Mouse (Mus musculus): Measurements from ENCODE around the gene Ttc28.

The Ttc28 gene

GRCm38 (mm10) chr5:111133754-111134153 lies 254.2 kb downstream of the Ttc28 start:
- no peak for DNase-seq (ENCODE audit: low spot score)

GRCm38 (mm10) chr5:111137283-111137682 lies 257.7 kb downstream of the Ttc28 start:
- no peak for DNase-seq (ENCODE audit: low spot score)

GRCm38 (mm10) chr5:111137742-111138141 lies 258.1 kb downstream of the Ttc28 start:
- no peak for DNase-seq (ENCODE audit: low spot score)

- DNase-seq (ENCODE audit: low spot score): no peak
Measured at GRCm38 (mm10) chr5:111138239-111138833, 258.7 kb downstream of the Ttc28 start.

DNA sequence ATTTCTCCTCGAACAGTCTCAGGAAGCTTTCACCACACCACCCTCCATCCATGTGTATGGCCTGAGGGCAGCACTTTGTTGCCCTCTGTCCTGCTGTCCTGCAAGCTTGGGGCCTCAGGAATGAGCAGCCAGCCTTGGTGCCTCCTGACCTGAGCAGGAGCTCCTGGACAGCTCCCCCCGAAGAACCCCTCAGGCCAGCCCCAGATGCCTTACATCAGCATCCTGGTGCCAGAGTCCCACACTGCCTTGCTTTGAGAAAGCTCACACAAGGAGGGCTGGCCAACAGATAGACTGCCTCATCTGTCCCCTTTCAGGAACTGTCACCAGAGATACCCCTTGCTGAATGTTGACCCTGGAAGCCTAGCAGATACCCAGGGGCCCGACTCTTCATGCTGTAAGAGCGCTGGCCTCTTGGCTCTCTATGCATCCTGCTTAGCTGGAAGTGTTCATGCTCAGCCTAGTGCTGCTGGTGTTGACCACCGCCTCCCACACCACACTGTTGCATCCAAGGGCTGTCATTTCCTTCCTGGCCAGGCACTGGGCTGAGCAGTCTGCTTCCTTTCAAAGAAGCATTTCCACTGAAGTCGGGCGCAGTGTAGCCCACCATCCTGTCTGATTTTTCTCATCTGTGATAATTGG lies 259.4 kb downstream of the Ttc28 start:
- peak; percentile 56 for DNase-seq (ENCODE audit: low spot score)

DNA sequence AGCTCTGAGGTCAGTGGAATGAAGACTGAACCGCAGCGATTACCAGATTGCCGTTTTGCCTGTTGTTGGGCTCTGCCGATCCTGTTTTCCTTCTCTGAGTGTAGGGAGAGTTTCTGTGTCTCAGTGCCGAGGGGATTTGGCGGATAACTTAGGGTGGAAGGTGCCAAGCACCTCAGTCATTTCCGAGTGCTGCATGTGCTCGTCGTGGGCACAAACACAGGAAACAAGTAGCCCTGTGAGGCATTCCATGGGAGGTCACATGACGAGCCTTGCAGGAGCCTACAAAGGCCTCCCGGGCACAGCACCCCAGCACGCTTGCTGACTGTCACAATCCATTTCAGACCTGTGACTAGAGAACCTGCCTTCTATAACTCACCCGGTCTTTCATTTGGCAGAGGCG lies 260.0 kb downstream of the Ttc28 start:
- peak; percentile 72 for DNase-seq (ENCODE audit: low spot score)

DNA sequence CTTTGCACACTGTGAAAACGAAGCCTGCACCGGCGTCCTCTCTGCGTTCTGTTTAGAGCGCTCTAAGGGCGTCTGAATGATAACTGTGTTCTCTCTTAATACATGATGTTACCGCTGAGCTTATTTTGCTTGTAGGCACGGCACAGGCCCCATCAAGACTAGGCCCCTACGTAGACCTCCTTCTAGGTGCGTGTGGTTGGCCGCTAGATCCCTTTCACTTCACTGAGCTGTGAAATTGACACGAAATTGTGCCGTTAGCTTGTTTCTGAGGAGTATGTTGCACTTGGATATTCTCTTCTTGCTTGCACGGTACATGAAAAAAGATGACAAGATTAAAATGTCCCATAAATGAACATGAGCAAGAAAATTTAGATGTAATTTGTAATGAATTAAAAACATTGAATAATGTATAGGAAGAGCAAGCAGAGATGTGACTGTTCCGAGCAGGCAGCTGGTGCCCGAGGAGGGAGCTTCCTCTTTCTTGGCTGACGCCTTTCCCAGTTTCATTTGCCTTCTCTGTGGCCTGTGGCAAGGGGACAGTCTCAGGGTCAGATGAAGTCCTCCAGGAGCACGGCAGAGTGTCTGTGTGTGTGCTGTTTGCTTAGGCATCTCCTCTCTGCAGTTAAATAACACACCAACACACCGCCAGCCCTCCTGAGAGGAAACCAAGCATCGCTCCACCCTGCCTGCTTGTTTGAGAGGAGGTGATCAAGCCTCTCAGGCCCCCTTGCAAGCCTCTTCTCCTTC lies 261.7 kb downstream of the Ttc28 start:
- DNase-seq (ENCODE audit: low spot score): no peak

DNA sequence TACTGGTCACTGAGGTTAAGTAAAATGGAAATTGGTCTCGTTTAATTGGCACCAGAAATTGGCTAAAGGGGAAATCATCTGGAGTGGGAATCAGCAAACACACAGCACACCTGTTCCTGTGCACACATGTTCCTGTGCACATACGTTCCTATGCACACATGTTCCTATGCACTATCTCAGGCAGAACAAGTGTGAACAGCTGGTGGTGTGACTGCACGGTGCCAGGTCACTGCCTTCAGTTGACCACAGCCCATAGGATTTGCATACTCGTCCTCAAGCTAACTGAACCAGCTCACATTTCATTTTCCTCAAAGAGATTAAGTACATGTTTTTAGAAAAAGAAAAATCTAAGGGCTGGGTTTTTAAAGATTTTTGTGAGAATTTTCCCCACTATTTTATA lies 263.2 kb downstream of the Ttc28 start:
- no peak for DNase-seq (ENCODE audit: low spot score)

DNA sequence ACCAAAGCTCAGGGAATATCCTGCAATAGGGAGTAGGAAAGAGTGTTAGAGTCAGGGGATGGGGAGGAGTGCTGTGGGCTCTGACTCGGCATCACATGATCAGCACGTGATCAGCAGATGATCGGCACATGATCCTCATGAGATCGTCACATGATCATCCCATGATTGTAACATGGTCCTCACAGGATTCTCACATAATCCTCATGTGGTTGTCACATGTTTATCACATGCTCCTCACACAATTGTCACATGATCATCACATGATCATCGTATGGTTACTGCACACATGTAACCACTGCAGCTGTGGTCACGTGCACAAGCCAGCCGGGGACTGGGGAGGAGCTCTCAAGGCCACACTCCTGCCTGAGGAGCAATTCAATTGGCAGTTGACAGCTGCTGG lies 264.8 kb downstream of the Ttc28 start:
- DNase-seq (ENCODE audit: low spot score): no peak

DNA sequence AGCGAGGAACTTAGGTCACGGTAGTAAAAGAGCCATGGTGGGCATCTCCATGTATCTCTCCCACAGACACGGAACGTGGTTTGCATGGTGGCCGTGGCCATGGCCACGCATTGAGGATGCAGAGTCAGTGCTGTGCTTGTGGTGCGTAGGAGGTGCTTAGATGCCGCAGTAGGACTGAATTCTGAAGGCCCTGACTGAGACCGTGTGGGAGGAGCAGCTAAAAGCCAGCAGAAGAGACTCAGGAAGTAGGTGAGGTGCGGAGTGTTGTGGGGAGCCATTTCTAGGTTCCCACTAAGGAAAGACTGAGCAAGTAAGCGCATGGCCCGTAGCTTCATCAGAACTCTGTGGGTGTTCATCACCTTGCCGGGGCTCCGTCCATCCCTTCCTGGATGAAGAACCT lies 271.0 kb downstream of the Ttc28 start:
- DNase-seq (ENCODE audit: low spot score): no peak

- no peak for DNase-seq (ENCODE audit: low spot score)
Measured at GRCm38 (mm10) chr5:111151882-111152759, 272.5 kb downstream of the Ttc28 start.

DNA sequence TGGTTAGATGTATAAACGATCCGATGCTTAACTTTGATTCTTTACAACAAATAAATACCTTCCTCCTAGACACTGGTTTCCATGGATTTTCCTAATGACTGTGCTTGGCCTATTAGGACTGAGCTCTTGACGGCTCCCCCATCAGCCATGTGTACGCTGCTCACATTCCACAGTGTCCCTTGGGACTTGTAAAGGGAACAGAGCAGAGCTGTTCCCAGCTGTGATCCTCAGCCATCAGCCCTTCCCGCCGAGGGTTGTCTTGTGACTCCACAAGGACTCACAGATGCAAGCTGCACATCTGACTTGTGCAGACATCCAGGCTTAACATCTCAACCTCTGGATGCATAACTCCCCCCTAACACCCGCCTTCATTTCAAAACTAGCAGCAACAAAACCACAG lies 275.0 kb downstream of the Ttc28 start:
- peak; percentile 29 for DNase-seq (ENCODE audit: low spot score)

DNA sequence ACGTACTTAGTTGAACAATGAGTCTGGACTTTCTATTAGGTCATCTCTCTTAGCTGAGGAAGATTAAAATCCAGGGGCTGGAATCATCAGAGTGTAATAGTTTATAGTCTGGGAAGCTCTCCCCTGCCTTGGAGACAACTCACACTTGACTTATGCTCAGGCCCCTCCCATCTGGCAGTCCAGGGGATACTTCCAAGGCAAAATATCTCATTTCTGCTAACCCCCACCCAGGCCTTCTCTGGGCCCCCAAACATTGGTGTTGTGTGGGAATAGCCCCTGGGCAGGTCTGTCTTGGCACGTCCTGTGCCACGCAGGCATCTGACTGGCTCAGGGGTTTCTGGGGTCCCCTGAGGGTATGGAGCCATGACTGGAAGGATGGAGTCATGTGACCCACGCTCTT lies 275.7 kb downstream of the Ttc28 start:
- DNase-seq (ENCODE audit: low spot score): no peak

- no peak for DNase-seq (ENCODE audit: low spot score)
Measured at GRCm38 (mm10) chr5:111155928-111156327, 276.3 kb downstream of the Ttc28 start.

- no peak for DNase-seq (ENCODE audit: low spot score)
Measured at GRCm38 (mm10) chr5:111158266-111158665, 278.7 kb downstream of the Ttc28 start.

GRCm38 (mm10) chr5:111159628-111160321 lies 280.2 kb downstream of the Ttc28 start:
- no peak for DNase-seq (ENCODE audit: low spot score)

DNA sequence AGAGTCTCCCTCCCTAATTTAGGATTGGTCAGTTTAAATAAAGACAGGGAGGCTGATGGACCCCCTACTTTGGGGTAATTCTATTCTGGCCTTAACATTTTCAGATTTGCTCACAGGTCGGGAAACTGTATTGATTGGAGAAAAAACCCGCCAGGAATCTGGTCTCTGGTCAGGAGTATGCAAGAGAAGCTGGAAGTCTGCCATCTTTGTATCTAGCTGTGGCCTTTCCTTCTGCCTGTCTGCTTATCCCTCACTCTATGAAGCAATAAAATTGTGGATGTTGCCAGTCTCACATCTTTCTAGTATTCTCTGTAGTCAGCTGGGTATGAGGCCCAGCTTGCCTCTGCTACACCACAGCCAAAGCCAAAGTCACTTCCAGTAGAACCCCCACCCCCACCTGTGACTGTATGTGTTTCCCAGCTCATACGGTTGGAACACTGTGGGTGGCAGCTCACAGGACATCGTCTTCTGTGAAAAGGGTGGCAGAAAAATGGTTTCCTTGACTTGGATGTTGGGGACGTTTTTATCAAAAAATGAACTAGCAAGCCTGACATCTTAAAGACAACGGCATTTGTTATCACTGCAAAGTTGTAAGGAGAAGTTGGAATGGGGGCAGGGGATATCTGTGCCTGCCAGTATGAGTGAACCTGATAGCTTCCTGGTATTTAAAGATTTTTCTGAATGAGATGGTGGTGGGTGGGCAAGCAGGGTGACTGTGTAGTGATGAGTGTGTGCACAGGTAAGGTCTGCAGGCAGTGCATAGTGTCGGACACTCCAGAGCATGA lies 281.7 kb downstream of the Ttc28 start:
- DNase-seq (ENCODE audit: low spot score): no peak

DNA sequence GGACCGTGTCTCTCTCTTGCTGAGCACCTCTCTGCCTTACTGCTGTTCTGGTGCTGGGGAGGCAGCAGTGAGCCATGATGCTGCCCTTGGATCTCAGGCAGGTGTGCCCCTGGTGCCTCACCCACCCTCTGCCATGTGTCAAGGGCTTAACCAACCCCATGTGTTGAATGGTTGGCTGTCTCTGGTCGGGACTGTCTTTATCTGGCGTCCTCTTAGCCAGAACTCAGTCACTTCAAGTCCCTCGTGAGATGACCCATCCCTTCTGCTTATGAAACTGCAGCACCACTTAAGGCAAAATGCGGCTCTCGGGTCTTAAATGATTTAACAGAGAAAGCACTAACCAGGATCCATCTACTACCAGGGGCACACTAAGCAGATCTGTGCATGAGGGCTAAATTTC lies 283.3 kb downstream of the Ttc28 start:
- DNase-seq (ENCODE audit: low spot score): no peak

GRCm38 (mm10) chr5:111163377-111163776 lies 283.8 kb downstream of the Ttc28 start:
- no peak for DNase-seq (ENCODE audit: low spot score)

GRCm38 (mm10) chr5:111164348-111164920 lies 284.8 kb downstream of the Ttc28 start:
- DNase-seq (ENCODE audit: low spot score): no peak

- DNase-seq (ENCODE audit: low spot score): no peak
Measured at GRCm38 (mm10) chr5:111170383-111170782, 290.8 kb downstream of the Ttc28 start.
